Mouse (Mus musculus): ENCODE results near the gene Slc6a20b. TPM values are rescaled to one million over a fixed set of nuclear protein-coding genes. Genes with fewer than 3 reads are reported as not detected.

Slc6a20b gene
- polyA plus RNA-seq, 1 experiment from 2014 or later = 0.18 TPM

DNA sequence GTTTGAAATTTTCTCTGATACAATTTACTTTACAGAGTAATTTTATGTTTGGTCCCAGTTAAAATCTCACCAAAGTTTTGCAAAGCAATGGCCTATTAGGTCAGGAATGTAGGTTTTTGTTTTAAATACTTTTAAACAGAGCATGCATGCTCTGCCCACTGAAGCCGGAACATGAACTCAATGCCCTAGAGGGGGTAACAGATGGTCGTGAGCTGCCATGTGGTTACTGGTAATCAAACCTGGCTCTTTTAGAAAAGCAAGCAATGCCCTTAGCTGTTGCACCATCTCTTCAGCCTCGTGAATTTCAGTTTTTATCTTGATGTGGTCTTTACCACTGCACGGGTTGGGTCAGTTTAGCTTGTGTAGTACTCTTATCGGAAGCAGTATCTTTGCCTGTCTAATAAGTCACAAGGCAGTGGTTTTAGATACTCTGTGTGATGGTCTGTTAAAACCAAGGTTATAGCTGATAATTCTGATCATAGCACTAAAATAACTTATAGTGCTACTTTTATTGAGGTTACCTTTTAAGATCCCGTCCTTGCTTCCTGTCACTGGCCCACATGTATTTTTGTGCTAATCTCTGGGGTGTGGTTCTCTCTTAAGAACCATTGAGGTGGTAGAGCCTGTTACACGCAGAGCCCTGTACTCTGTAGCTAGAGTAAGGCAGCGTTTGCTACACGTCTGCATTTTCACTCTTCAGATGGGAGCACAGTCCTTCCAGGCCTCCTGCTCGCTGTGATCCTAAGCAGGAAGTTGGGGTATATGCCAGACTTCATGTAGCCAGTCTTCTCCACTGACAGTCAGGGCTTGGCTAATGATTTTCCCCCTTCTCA, 54.8 kb downstream of the Slc6a20b start:
- WGBS = 79% methylated on average over 10 of the region's 10 CpGs
- ATAC-seq (ENCODE audit: insufficient number of reproducible peaks, insufficient read depth, low FRiP score, low TSS enrichment, low read depth) = no peak
- H3K4me2 ChIP-seq = no peak overlapping the region
- H3K4me1 ChIP-seq = no peaks in the 10 kb centered on the region
- H3K36me3 ChIP-seq = peaks cover 44% of the 10 kb centered on the region
- H3K4me3 ChIP-seq = no peak overlapping the region
- no peaks in the 10 kb centered on the region for H3K27me3 ChIP-seq
- no peak overlapping the region for H3K27ac ChIP-seq
- no peak overlapping the region for H3K9ac ChIP-seq
- H3K9me3 ChIP-seq = no peaks in the 10 kb centered on the region

DNA sequence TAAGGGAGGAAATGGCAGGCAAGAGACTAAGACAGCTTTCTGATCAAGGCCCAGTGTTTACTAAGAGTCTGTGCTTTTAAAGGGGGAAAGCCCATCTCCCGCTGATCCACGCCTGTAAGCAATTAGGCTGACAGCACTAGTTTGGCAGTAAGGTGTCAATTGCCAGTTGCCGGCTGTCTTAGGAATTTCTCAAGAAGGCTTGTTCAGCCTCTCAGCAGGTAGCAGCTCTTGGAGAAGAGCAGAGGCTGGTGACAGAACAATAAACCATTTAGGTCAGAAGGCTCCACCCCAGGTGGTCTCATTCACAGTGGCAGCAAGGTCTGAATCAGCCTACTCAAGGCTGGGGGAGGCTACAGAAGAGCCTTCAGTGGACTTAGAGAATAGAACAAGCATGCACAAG, 77.8 kb downstream of the Slc6a20b start:
- H3K36me3 ChIP-seq = peaks cover 91% of the 10 kb centered on the region
- no peak overlapping the region for H3K9ac ChIP-seq
- H3K4me2 ChIP-seq = no peak overlapping the region
- 19% methylated on average over 3 of the region's 3 CpGs for WGBS
- H3K27ac ChIP-seq = no peak overlapping the region
- no peaks in the 10 kb centered on the region for H3K9me3 ChIP-seq
- no peaks in the 10 kb centered on the region for H3K27me3 ChIP-seq
- ATAC-seq (ENCODE audit: insufficient number of reproducible peaks, insufficient read depth, low FRiP score, low TSS enrichment, low read depth) = no peak
- H3K4me3 ChIP-seq = no peak overlapping the region
- H3K4me1 ChIP-seq = no peaks in the 10 kb centered on the region

Other genes starting within 250 kb of the Slc6a20b start
- 47.0 and 50.2 TPM in 2 replicates for gene Limd1, start 153.9 kb downstream of the Slc6a20b start, polyA plus RNA-seq (2015; fragmentation: Nextera tagmentation; extraction: Ambion mirVana)
- gene Sacm1l, start 102.8 kb downstream of the Slc6a20b start, polyA plus RNA-seq (2015; fragmentation: Nextera tagmentation; extraction: Ambion mirVana) = 42.8 and 49.3 TPM in 2 replicates
- 0.14 and 0.26 TPM in 2 replicates for gene Ccr9, start 45.9 kb upstream of the Slc6a20b start, polyA plus RNA-seq (2015; fragmentation: Nextera tagmentation; extraction: Ambion mirVana)
- gene Slc6a20a, start 46.3 kb upstream of the Slc6a20b start, polyA plus RNA-seq (2015; fragmentation: Nextera tagmentation; extraction: Ambion mirVana) = 0.08 and 0.66 TPM in 2 replicates
- 61.6 and 65.8 TPM in 2 replicates for gene Lztfl1, start 85.1 kb upstream of the Slc6a20b start, polyA plus RNA-seq (2015; fragmentation: Nextera tagmentation; extraction: Ambion mirVana)
- gene Cxcr6, start 173.9 kb upstream of the Slc6a20b start, polyA plus RNA-seq (2015; fragmentation: Nextera tagmentation; extraction: Ambion mirVana) = 0.31 and 0.45 TPM in 2 replicates
- gene Fyco1, start 219.3 kb upstream of the Slc6a20b start, polyA plus RNA-seq (2015; fragmentation: Nextera tagmentation; extraction: Ambion mirVana) = 15.2 and 17.4 TPM in 2 replicates
- gene Xcr1, start 229.5 kb upstream of the Slc6a20b start, polyA plus RNA-seq (2015; fragmentation: Nextera tagmentation; extraction: Ambion mirVana) = not detected in 2 replicates